Mouse (Mus musculus): ENCODE measurements around the gene Fam107b. TPM values are rescaled to one million over a fixed set of nuclear protein-coding genes. Genes with fewer than 3 reads are reported as not detected.

Fam107b gene
- 30.3 and 32.4 TPM in 2 replicates for polyA plus RNA-seq (2015; fragmentation: Nextera tagmentation; extraction: Ambion mirVana)

DNA sequence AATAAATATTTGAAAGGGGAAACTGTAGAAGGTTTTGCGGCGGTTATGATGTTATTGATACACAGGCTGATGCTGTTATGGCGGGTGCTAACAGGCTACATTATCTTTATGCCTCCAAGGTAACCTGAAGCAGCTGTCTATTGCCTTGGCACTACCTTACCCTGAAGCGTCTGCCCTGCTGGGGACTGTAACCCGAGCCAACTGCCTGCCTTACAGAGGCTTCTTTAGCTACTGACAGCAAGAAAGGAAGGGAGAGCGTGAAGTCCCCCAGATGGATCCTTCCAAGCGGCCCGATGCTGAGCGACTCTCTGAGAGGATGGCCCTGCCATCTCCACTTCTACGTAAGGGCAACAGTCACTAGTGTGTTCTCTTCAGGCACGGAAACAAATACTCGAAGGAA is at the start of gene Fam107b:
TSS of gene Fam107b (plus strand) at position 303 of the 400 bp plus-strand sequence.
- no peaks in the 10 kb centered on the region for H3K9me3 ChIP-seq
- H3K27me3 ChIP-seq (replicated peaks), result no peaks in the 10 kb centered on the region
- no peak within 1 kb of the TSS for H3K4me2 ChIP-seq
- H3K9ac ChIP-seq, result no peak within 1 kb of the TSS
- no peak for ATAC-seq (replicated peaks)
- WGBS, result 78% methylated on average over 12 of the region's 12 CpGs
- no peak within 1 kb of the TSS for H3K4me3 ChIP-seq
- no peaks in the 10 kb centered on the region for H3K36me3 ChIP-seq (replicated peaks)
- H3K27ac ChIP-seq, result no peak within 1 kb of the TSS
- no peaks in the 10 kb centered on the region for H3K4me1 ChIP-seq

GRCm38 (mm10) chr2:3522558-3522957 is 47.7 kb upstream of the Fam107b start:
- Histone ChIP-seq H3K4me2 (no peak overlapping the region), H3K9ac (no peak overlapping the region), H3K27ac (no peak overlapping the region), H3K36me3 (replicated peaks) (no peaks in the 10 kb centered on the region), H3K4me3 (no peak overlapping the region), H3K4me1 (no peaks in the 10 kb centered on the region), H3K9me3 (no peaks in the 10 kb centered on the region), H3K27me3 (replicated peaks) (no peaks in the 10 kb centered on the region)
- 83% methylated on average over 4 of the region's 4 CpGs for WGBS
- ATAC-seq (replicated peaks), result no peak

GRCm38 (mm10) chr2:3526288-3526687 is 44.0 kb upstream of the Fam107b start:
- no peaks in the 10 kb centered on the region for H3K4me1 ChIP-seq

GRCm38 (mm10) chr2:3541307-3542079 is 28.8 kb upstream of the Fam107b start:
- no peak overlapping the region for H3K27ac ChIP-seq
- WGBS, result 80% methylated on average over 9 of the region's 9 CpGs
- H3K4me3 ChIP-seq, result no peak overlapping the region
- no peaks in the 10 kb centered on the region for H3K9me3 ChIP-seq
- no peaks in the 10 kb centered on the region for H3K36me3 ChIP-seq (replicated peaks)
- no peaks in the 10 kb centered on the region for H3K4me1 ChIP-seq
- no peak overlapping the region for H3K9ac ChIP-seq
- no peaks in the 10 kb centered on the region for H3K27me3 ChIP-seq (replicated peaks)
- no peak overlapping the region for H3K4me2 ChIP-seq
- no peak for ATAC-seq (replicated peaks)

More at GRCm38 (mm10) chr2:3526288-3526687, 44.0 kb upstream of the Fam107b start:
- H3K9ac ChIP-seq, result no peak overlapping the region
- no peaks in the 10 kb centered on the region for H3K9me3 ChIP-seq
- no peak overlapping the region for H3K27ac ChIP-seq
- H3K4me2 ChIP-seq, result no peak overlapping the region
- 83% methylated on average over 6 of the region's 6 CpGs for WGBS
- H3K27me3 ChIP-seq (replicated peaks), result no peaks in the 10 kb centered on the region
- no peak overlapping the region for H3K4me3 ChIP-seq
- ATAC-seq (replicated peaks), result no peak
- H3K36me3 ChIP-seq (replicated peaks), result no peaks in the 10 kb centered on the region

DNA sequence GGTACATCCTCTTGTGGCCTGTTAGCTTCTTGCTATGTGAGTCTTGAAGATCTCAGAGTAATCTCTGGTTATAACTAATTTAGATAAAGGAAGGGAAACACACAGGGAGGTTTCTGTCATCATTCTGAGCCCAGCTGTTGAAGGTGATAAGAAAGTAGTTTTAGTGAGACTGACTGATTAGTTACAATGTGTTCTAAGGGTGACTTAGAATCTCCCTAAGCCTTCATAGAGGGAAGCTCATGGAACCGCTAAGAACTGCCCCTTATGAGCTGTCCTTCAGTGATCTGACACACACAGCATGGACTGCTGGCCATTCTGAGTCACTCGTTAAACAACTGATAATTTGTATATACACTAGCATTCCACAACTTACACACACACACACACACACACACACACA is 24.2 kb upstream of the Fam107b start:
- H3K27ac ChIP-seq, result no peak overlapping the region
- no peak overlapping the region for H3K4me2 ChIP-seq
- H3K9me3 ChIP-seq, result no peaks in the 10 kb centered on the region
- H3K4me1 ChIP-seq, result no peaks in the 10 kb centered on the region
- no peak overlapping the region for H3K9ac ChIP-seq
- H3K27me3 ChIP-seq (replicated peaks), result no peaks in the 10 kb centered on the region
- no peak overlapping the region for H3K4me3 ChIP-seq
- WGBS, result 84% methylated on average over 2 of the region's 2 CpGs
- ATAC-seq (replicated peaks), result no peak
- no peaks in the 10 kb centered on the region for H3K36me3 ChIP-seq (replicated peaks)

DNA sequence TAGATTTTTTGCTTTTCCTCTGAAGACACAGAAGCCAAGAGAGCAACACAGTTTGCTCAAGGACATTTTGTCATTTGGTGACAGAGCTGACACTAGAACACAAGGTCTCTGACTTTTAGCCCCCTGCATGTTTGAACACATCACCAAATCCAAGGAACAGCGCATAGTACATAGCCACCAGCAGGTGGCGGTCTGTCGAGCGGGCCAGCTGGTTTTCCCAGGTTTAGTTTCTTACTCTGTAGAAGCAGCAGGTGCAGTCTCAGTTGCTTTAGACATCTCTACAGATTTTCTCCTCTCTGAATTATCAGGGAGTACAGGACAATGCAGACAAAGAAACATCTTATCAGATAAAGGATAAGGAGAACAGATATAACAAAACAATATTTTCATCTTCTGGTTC is 23.7 kb upstream of the Fam107b start:
- Histone ChIP-seq H3K9ac (no peak overlapping the region), H3K9me3 (no peaks in the 10 kb centered on the region), H3K27ac (no peak overlapping the region), H3K4me1 (no peaks in the 10 kb centered on the region), H3K36me3 (replicated peaks) (no peaks in the 10 kb centered on the region), H3K4me3 (no peak overlapping the region), H3K27me3 (replicated peaks) (no peaks in the 10 kb centered on the region), H3K4me2 (no peak overlapping the region)
- WGBS, result 4% methylated on average over 4 of the region's 4 CpGs
- ATAC-seq (replicated peaks), result 0 out of 2 replicates have a peak, but pooled peaks have one; percentile 63

DNA sequence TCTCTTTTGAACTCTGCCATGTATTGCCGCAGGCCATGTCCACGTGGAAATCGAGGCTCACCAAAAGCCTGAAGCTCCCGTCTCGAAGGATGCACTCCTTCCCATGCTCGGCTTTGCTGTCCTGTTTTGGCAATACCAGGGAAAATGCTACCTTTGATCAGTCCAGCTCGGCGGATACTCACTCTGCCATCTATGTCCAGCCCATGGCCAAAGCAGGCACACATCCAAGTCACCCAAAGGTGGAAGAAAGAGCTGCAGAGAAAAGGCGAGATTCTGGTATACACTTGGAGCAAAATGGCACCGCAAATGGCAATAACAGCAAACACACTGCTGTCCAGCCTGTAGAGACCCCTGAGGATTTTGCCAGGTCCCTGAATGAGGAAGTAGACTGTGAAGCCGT is 318 bp downstream of the Fam107b start:
- no peaks in the 10 kb centered on the region for H3K9me3 ChIP-seq
- no peak for ATAC-seq (replicated peaks)

GRCm38 (mm10) chr2:3573883-3574282 is 3.6 kb downstream of the Fam107b start:
- Histone ChIP-seq H3K9ac (no peak overlapping the region), H3K27ac (no peak overlapping the region), H3K4me2 (no peak overlapping the region), H3K9me3 (no peaks in the 10 kb centered on the region), H3K4me3 (no peak overlapping the region), H3K4me1 (no peaks in the 10 kb centered on the region), H3K27me3 (replicated peaks) (no peaks in the 10 kb centered on the region), H3K36me3 (replicated peaks) (no peaks in the 10 kb centered on the region)
- WGBS, result 75% methylated on average over 7 of the region's 7 CpGs
- ATAC-seq (replicated peaks), result no peak

More for the DNA sequence above, 318 bp downstream of the Fam107b start:
- Histone ChIP-seq H3K27ac (no peak overlapping the region), H3K27me3 (replicated peaks) (no peaks in the 10 kb centered on the region), H3K9ac (no peak overlapping the region), H3K4me1 (no peaks in the 10 kb centered on the region), H3K36me3 (replicated peaks) (no peaks in the 10 kb centered on the region), H3K4me2 (no peak overlapping the region), H3K4me3 (no peak overlapping the region)
- 85% methylated on average over 11 of the region's 11 CpGs for WGBS

GRCm38 (mm10) chr2:3575140-3575539 is 4.9 kb downstream of the Fam107b start:
- 83% methylated on average over 1 of the region's 1 CpGs for WGBS
- no peak for ATAC-seq (replicated peaks)
- no peaks in the 10 kb centered on the region for H3K9me3 ChIP-seq
- no peak overlapping the region for H3K4me2 ChIP-seq
- H3K4me3 ChIP-seq, result no peak overlapping the region
- H3K4me1 ChIP-seq, result no peaks in the 10 kb centered on the region
- H3K36me3 ChIP-seq (replicated peaks), result no peaks in the 10 kb centered on the region
- no peaks in the 10 kb centered on the region for H3K27me3 ChIP-seq (replicated peaks)
- no peak overlapping the region for H3K9ac ChIP-seq
- no peak overlapping the region for H3K27ac ChIP-seq

DNA sequence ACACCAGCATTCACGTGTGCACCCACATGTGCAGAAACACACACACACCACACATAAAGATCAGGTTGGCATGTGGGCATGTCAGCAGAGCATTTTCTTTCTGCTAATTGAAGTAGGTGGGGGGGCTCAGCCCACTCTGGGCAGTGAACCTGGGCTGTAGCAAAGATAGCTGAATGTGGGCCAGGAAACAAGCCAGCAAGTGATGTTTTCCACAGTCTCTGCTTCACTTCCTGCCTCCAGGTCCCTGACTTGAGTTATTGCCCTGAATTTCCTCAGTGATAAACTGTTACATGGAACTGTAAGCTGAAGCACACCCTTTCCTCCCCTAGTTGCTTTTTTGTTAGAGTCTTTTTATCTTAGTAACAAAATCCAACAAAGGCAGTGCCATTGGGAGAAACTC is 6.1 kb downstream of the Fam107b start:
- Histone ChIP-seq H3K9ac (no peak overlapping the region), H3K4me2 (no peak overlapping the region), H3K9me3 (no peaks in the 10 kb centered on the region), H3K4me1 (no peaks in the 10 kb centered on the region), H3K36me3 (replicated peaks) (no peaks in the 10 kb centered on the region), H3K4me3 (no peak overlapping the region), H3K27me3 (replicated peaks) (no peaks in the 10 kb centered on the region), H3K27ac (no peak overlapping the region)
- 86% methylated on average over 1 of the region's 1 CpGs for WGBS
- no peak for ATAC-seq (replicated peaks)

- WGBS, result 71% methylated on average over 1 of the region's 1 CpGs
- H3K4me1 ChIP-seq, result no peaks in the 10 kb centered on the region
- H3K27me3 ChIP-seq (replicated peaks), result no peaks in the 10 kb centered on the region
- no peak overlapping the region for H3K9ac ChIP-seq
- no peak overlapping the region for H3K27ac ChIP-seq
- ATAC-seq (replicated peaks), result no peak
- no peaks in the 10 kb centered on the region for H3K9me3 ChIP-seq
- no peak overlapping the region for H3K4me2 ChIP-seq
- no peak overlapping the region for H3K4me3 ChIP-seq
- H3K36me3 ChIP-seq (replicated peaks), result no peaks in the 10 kb centered on the region
Observed at GRCm38 (mm10) chr2:3577216-3577615, 6.9 kb downstream of the Fam107b start.

GRCm38 (mm10) chr2:3578180-3578902 is 8.1 kb downstream of the Fam107b start:
- Histone ChIP-seq H3K9ac (no peak overlapping the region), H3K36me3 (replicated peaks) (no peaks in the 10 kb centered on the region), H3K4me3 (no peak overlapping the region), H3K9me3 (no peaks in the 10 kb centered on the region), H3K4me2 (no peak overlapping the region), H3K27ac (no peak overlapping the region), H3K4me1 (no peaks in the 10 kb centered on the region), H3K27me3 (replicated peaks) (no peaks in the 10 kb centered on the region)
- ATAC-seq (replicated peaks), result no peak
- 84% methylated on average over 8 of the region's 8 CpGs for WGBS
